Mouse (Mus musculus): ENCODE measurements around the gene Higd1c.
"Not testable (repeated sequence)": the region's sequence is repeated elsewhere in the genome, so short reads cannot be mapped to it uniquely, and the experiment has no call there.

The Higd1c gene

GRCm38 (mm10) chr15:100355876-100356275 is 8.5 kb upstream of the Higd1c start:
- DNase-seq (ENCODE audit: low spot score in 2 of 2) = no peak

- DNase-seq (ENCODE audit: low spot score in 2 of 2) = not testable (repeated sequence)
These were observed 1.6 kb downstream of the Higd1c start for GRCm38 (mm10) chr15:100365967-100366366.

GRCm38 (mm10) chr15:100367119-100367518 is 2.8 kb downstream of the Higd1c start:
- DNase-seq (ENCODE audit: low spot score in 2 of 2) = no peak

GRCm38 (mm10) chr15:100375066-100375465 is 10.7 kb downstream of the Higd1c start:
- DNase-seq (ENCODE audit: low spot score in 2 of 2) = peak; percentile 3 to 34

- DNase-seq (ENCODE audit: low spot score in 2 of 2) = not testable (repeated sequence)
These were observed 13.6 kb downstream of the Higd1c start for GRCm38 (mm10) chr15:100377847-100378505.

GRCm38 (mm10) chr15:100379658-100380057 is 15.3 kb downstream of the Higd1c start:
- no peak for DNase-seq (ENCODE audit: low spot score in 2 of 2)

- DNase-seq (ENCODE audit: low spot score in 2 of 2) = no peak
These were observed 15.8 kb downstream of the Higd1c start for GRCm38 (mm10) chr15:100380104-100380503.

- DNase-seq (ENCODE audit: low spot score in 2 of 2) = no peak
These were observed 21.4 kb downstream of the Higd1c start for GRCm38 (mm10) chr15:100385705-100386104.

GRCm38 (mm10) chr15:100387544-100388223 is 23.3 kb downstream of the Higd1c start:
- DNase-seq (ENCODE audit: low spot score in 2 of 2) = no peak

- peak in 1 of 2 experiments; percentile 48 for DNase-seq (ENCODE audit: low spot score in 2 of 2)
These were observed 24.0 kb downstream of the Higd1c start for GRCm38 (mm10) chr15:100388224-100388835.

- no peak for DNase-seq (ENCODE audit: low spot score in 2 of 2)
These were observed 24.5 kb downstream of the Higd1c start for GRCm38 (mm10) chr15:100388886-100389285.

- no peak for DNase-seq (ENCODE audit: low spot score in 2 of 2)
These were observed 26.7 kb downstream of the Higd1c start for GRCm38 (mm10) chr15:100391066-100391465.

- DNase-seq (ENCODE audit: low spot score in 2 of 2) = no peak
These were observed 27.3 kb downstream of the Higd1c start for GRCm38 (mm10) chr15:100391599-100391998.

- no peak for DNase-seq (ENCODE audit: low spot score in 2 of 2)
These were observed 28.7 kb downstream of the Higd1c start for GRCm38 (mm10) chr15:100393016-100393415.

GRCm38 (mm10) chr15:100395561-100395960 is 31.2 kb downstream of the Higd1c start:
- DNase-seq (ENCODE audit: low spot score in 2 of 2) = no peak

GRCm38 (mm10) chr15:100400592-100401250 is 36.4 kb downstream of the Higd1c start:
- DNase-seq (ENCODE audit: low spot score in 2 of 2) = no peak

- DNase-seq (ENCODE audit: low spot score in 2 of 2) = no peak
These were observed 37.5 kb downstream of the Higd1c start for GRCm38 (mm10) chr15:100401811-100402210.

- DNase-seq (ENCODE audit: low spot score in 2 of 2) = no peak
These were observed 38.0 kb downstream of the Higd1c start for GRCm38 (mm10) chr15:100402347-100402746.

- DNase-seq (ENCODE audit: low spot score in 2 of 2) = no peak
These were observed 38.5 kb downstream of the Higd1c start for GRCm38 (mm10) chr15:100402798-100403197.

GRCm38 (mm10) chr15:100403318-100404000 is 39.1 kb downstream of the Higd1c start:
- DNase-seq (ENCODE audit: low spot score in 2 of 2) = no peak

GRCm38 (mm10) chr15:100406088-100406487 is 41.7 kb downstream of the Higd1c start:
- DNase-seq (ENCODE audit: low spot score in 2 of 2) = no peak

Data from natural killer cell, adult 2 months (primary cell).